Mouse (Mus musculus): ENCODE data around the gene Smim4. TPM values are rescaled to one million over a fixed set of nuclear protein-coding genes. Genes with fewer than 3 reads are reported as not detected.
A peak's percentile ranks its signal among the peaks of the same experiment; 100 is the strongest.

Smim4 gene
- polyA plus RNA-seq, 1 experiment from 2014 or later: 70.1 TPM

DNA sequence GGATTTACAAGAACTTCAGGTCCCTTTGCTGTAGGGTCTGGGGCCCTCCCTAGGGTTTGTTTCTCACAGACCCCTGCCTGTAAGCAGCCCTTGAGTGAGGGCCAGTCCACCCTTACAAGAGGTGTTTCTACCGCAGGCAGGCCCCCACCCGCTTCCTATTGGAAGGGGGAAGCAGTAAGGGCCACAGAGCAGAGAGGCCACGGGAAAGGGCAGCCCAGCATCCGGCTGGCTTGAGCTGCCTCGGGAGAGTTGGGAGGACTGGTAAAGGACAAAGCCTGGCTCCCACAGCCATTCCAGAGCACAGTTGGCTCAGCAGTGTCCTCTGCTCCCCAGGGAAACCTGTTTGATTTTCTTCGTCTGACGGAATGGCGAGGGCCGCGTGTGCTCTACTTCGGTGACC is 9.0 kb upstream of the Smim4 start:
- no peak overlapping the region for H3K4me3 ChIP-seq
- no peaks in the 10 kb centered on the region for H3K27me3 ChIP-seq
- 81% methylated on average over 11 of the region's 11 CpGs for WGBS
- peaks cover 89% of the 10 kb centered on the region for H3K36me3 ChIP-seq
- H3K4me1 ChIP-seq: peaks cover 20% of the 10 kb centered on the region
- peak overlapping the region; percentile 22; the same call in 1 of the 2 replicates for H3K27ac ChIP-seq
- H3K9ac ChIP-seq: no peak overlapping the region
- H3K9me3 ChIP-seq: no peaks in the 10 kb centered on the region
- H3K4me2 ChIP-seq (replicated peaks): no peak overlapping the region
- ATAC-seq (ENCODE audit: low FRiP score, low read depth): no peak

DNA sequence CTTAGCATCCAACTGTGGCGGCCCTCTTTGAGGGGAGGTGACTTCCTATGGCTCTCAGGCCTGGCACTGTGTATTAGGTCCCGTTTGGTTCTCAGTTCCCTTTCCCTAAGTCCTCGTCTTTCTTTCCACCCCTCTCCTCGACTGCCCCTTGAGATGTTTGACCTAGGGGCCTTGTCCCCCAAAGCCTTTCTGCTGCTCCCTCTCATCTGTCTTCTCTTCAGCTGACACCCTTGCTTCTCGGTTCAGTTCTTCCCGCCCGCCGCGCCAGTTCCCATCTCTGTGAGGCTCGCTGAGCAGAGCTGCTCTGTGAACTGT is 8.5 kb upstream of the Smim4 start:
- no peak for ATAC-seq (ENCODE audit: low FRiP score, low read depth)
- H3K36me3 ChIP-seq: peaks cover 83% of the 10 kb centered on the region
- H3K9ac ChIP-seq: no peak overlapping the region
- no peak overlapping the region; the same call in 1 of the 2 replicates for H3K27ac ChIP-seq
- no peak overlapping the region for H3K4me2 ChIP-seq (replicated peaks)
- H3K4me3 ChIP-seq: no peak overlapping the region
- no peaks in the 10 kb centered on the region for H3K9me3 ChIP-seq
- peaks cover 25% of the 10 kb centered on the region for H3K4me1 ChIP-seq
- H3K27me3 ChIP-seq: no peaks in the 10 kb centered on the region
- WGBS: 87% methylated on average over 10 of the region's 10 CpGs

DNA sequence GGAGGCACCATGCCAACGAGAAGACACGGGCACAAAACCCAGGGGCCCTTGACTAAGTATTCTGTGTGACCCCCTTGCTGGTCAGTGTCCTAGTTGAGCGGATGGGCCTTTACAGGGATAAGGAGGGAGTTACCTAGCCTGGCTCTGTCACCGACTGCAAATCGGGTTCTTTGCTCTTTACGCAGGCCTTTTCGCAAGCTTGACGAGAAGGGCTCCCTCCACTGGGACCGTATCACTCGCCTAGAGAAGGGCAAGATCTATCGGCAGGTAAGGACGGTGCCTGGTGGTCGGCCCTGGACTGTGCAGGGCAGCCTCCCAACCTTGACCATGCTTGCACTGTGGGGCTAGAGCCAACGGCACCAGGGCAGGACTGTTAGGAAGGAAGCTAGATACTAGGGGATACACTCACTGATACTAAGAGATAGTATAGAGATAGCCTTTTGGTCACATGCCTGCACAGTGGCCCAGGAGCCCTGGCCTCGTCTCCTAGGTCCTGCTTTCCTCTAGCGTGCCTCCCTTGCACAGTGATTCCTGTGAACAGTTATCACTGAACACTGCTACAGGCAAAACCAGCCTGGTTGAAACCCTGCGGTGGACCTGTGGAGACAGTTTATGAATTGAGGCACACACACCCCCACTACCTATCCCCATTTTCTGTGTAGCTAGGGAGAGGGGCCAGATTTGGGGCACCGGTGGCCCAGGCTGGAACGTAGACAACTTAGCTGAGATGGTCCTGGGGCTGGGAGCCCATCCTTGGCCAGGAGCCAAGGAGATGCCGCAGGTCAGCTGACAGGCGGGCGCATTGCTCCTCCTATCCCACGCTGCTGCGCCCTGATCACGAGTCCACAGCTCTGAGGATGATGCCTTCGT is 7.9 kb upstream of the Smim4 start:
- H3K4me2 ChIP-seq (replicated peaks): no peak overlapping the region
- peaks cover 31% of the 10 kb centered on the region for H3K4me1 ChIP-seq
- H3K4me3 ChIP-seq: no peak overlapping the region
- peaks cover 77% of the 10 kb centered on the region for H3K36me3 ChIP-seq
- 93% methylated on average over 26 of the region's 26 CpGs for WGBS
- no peak overlapping the region for H3K9ac ChIP-seq
- H3K27me3 ChIP-seq: no peaks in the 10 kb centered on the region
- ATAC-seq (ENCODE audit: low FRiP score, low read depth): no peak
- H3K9me3 ChIP-seq: no peaks in the 10 kb centered on the region
- H3K27ac ChIP-seq: no peak overlapping the region

DNA sequence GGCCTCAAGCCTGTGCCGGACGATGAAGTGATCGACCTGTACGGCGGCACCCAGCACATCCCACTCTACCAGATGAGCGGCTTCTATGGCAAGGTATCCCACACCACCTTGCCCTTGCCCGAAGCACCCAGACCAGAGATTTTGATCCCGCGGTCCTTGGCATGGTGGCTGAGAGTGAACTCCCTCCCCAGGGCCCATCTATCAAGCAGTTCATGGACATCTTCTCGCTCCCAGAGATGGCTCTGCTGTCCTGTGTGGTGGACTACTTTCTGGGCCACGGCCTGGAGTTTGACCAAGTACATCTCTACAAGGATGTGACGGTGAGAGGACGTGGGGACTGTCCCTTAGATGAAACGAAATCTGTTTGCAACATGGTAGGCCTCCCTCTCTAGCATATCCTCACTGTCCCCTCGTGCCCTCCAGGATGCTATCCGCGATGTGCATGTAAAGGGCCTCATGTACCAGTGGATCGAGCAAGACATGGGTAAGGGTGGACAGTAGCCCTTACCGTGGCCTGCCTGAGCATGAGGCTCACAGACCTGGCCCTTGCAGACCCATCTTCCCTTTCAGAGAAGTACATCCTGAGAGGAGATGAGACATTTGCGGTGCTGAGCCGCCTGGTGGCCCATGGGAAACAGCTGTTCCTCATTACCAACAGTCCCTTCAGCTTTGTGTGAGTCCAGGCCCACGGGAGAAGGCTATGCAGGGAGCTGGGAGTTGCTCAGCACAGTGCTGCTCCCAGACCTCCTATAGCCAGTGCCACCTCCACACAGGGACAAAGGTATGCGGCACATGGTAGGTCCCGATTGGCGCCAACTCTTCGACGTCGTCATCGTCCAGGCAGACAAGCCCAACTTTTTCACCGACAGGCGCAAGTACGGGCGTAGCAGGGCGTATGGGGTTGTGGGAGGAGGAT is 7.0 kb upstream of the Smim4 start:
- Histone ChIP-seq H3K36me3 (peaks cover 68% of the 10 kb centered on the region), H3K4me3 (no peak overlapping the region), H3K27ac (no peak overlapping the region; the same call in 1 of the 2 replicates), H3K4me1 (peaks cover 32% of the 10 kb centered on the region), H3K9ac (no peak overlapping the region), H3K9me3 (no peaks in the 10 kb centered on the region), H3K27me3 (no peaks in the 10 kb centered on the region), H3K4me2 (replicated peaks) (no peak overlapping the region)
- ATAC-seq (ENCODE audit: low FRiP score, low read depth): no peak
- 91% methylated on average over 34 of the region's 34 CpGs for WGBS

GRCm38 (mm10) chr14:31134015-31135000 is 5.6 kb upstream of the Smim4 start:
- H3K27ac ChIP-seq: no peak overlapping the region
- no peaks in the 10 kb centered on the region for H3K9me3 ChIP-seq
- H3K4me1 ChIP-seq: peaks cover 42% of the 10 kb centered on the region
- H3K4me2 ChIP-seq (replicated peaks): peak overlapping the region; percentile 96; the same call in 1 of the 2 replicates
- 86% methylated on average over 25 of the region's 25 CpGs for WGBS
- peaks cover 54% of the 10 kb centered on the region for H3K36me3 ChIP-seq
- no peaks in the 10 kb centered on the region for H3K27me3 ChIP-seq
- ATAC-seq (ENCODE audit: low FRiP score, low read depth): no peak
- 0 out of 2 replicates have a peak overlapping the region, but pooled peaks have one; percentile 96 for H3K9ac ChIP-seq
- 0 out of 2 replicates have a peak overlapping the region, but pooled peaks have one; percentile 91 for H3K4me3 ChIP-seq

- Histone ChIP-seq H3K9ac (peak overlapping the region; percentile 96), H3K4me3 (peak overlapping the region; percentile 91), H3K4me2 (replicated peaks) (peak overlapping the region; percentile 96), H3K27me3 (no peaks in the 10 kb centered on the region), H3K27ac (no peak overlapping the region), H3K36me3 (peaks cover 42% of the 10 kb centered on the region), H3K4me1 (peaks cover 43% of the 10 kb centered on the region), H3K9me3 (no peaks in the 10 kb centered on the region)
- no peak for ATAC-seq (ENCODE audit: low FRiP score, low read depth)
- 61% methylated on average over 11 of the region's 11 CpGs for WGBS
Observed at GRCm38 (mm10) chr14:31133023-31133665, 4.4 kb upstream of the Smim4 start.

DNA sequence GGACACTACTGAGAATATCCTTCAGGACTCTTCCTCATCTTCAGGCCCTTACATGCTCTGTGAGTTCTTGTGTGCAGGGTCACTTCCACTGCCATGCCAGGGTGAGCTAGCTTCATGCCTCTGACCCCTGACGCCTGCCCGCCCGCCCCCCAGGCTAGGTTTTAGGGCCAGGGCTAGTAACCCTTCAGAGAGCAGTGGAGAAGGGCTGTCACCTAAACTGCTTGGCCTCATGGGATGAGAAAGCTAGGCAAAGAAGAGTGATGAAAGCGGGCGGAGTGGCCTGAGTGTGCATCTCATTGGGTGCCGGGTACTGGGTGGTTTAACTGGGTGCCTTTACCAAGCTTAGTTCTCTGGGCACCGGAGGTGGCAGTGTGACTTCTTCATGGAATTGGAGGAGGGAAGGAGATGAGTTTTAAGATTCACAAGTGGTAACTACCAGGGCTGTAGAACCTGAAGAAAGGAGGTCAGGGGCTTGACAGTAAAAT is 3.8 kb upstream of the Smim4 start:
- no peaks in the 10 kb centered on the region for H3K27me3 ChIP-seq
- no peaks in the 10 kb centered on the region for H3K9me3 ChIP-seq
- no peak overlapping the region for H3K27ac ChIP-seq
- peak overlapping the region; percentile 96 for H3K9ac ChIP-seq
- peaks cover 36% of the 10 kb centered on the region for H3K36me3 ChIP-seq
- peak overlapping the region; percentile 96 for H3K4me2 ChIP-seq (replicated peaks)
- H3K4me3 ChIP-seq: peak overlapping the region; percentile 91
- H3K4me1 ChIP-seq: peaks cover 46% of the 10 kb centered on the region
- 80% methylated on average over 7 of the region's 7 CpGs for WGBS
- ATAC-seq (ENCODE audit: low FRiP score, low read depth): no peak

DNA sequence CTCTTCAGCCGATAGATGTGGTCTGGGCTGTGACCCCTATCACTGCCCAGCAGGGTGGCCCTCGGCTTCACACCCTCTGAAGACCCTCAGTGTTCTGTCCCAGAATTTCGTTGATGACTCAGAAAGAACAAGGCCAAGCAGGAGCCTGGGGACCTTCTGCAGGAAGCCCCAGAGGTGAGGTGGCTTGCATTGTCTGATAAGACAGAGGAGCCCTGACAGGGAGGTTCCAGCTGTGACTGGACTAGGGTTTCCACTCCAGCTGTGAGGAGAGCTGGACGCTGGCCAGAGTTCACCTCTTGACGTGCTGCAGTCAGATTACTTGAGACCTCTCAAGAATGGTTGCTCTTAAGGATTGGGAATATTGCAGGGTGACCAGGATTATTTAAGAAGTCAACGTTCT is 3.3 kb upstream of the Smim4 start:
- peaks cover 31% of the 10 kb centered on the region for H3K36me3 ChIP-seq
- no peak overlapping the region for H3K27ac ChIP-seq
- H3K9me3 ChIP-seq: no peaks in the 10 kb centered on the region
- peak overlapping the region; percentile 91 for H3K4me3 ChIP-seq
- no peak for ATAC-seq (ENCODE audit: low FRiP score, low read depth)
- H3K4me2 ChIP-seq (replicated peaks): peak overlapping the region; percentile 96
- H3K9ac ChIP-seq: peak overlapping the region; percentile 96
- no peaks in the 10 kb centered on the region for H3K27me3 ChIP-seq
- 10% methylated on average over 6 of the region's 6 CpGs for WGBS
- H3K4me1 ChIP-seq: peaks cover 51% of the 10 kb centered on the region

DNA sequence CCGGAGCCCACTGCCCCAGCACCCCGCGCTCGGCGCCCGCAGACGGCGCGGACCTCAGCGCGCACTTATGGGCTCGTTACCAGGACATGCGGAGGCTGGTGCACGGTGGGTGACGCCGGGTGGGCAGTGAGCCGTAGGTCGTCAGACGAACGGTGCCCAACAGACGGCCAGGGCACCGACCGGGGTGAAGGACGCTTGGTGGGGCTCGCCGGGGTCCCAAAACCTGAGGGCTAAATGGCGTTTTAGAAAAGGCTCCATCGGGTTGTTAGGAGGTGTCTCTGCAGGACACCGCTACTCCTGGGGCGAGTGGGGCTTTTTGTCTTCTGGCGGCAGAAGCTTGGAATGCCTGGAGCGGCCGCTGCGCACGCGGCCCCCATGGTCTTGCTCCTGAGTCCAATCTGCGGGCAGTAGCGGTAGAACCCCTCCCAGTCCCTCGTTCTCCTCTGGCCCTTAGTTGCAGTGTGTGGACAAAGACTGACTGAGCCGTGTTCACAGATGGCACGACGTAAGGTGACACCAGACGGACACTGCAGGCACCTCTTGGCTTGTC is 2.6 kb upstream of the Smim4 start:
- peak overlapping the region; percentile 96 for H3K9ac ChIP-seq
- peak overlapping the region; percentile 91 for H3K4me3 ChIP-seq
- H3K4me1 ChIP-seq: peaks cover 58% of the 10 kb centered on the region
- peak overlapping the region; percentile 96 for H3K4me2 ChIP-seq (replicated peaks)
- peak overlapping the region; percentile 92 for H3K27ac ChIP-seq
- under 1% methylated on average over 43 of the region's 43 CpGs for WGBS
- H3K36me3 ChIP-seq: peaks cover 24% of the 10 kb centered on the region
- H3K9me3 ChIP-seq: no peaks in the 10 kb centered on the region
- H3K27me3 ChIP-seq: no peaks in the 10 kb centered on the region
- ATAC-seq (ENCODE audit: low FRiP score, low read depth): 0 out of 2 replicates have a peak, but pooled peaks have one; percentile 2

GRCm38 (mm10) chr14:31130236-31131220 is 1.8 kb upstream of the Smim4 start, which contains the start of gene Nt5dc2:
Gene Nt5dc2 (plus strand): TSS chr14:31131053.
- H3K36me3 ChIP-seq: peaks cover 16% of the 10 kb centered on the region
- 4% methylated on average over 54 of the region's 63 CpGs for WGBS
- ATAC-seq (ENCODE audit: low FRiP score, low read depth): peak; percentile 82
- H3K9ac ChIP-seq: peak within 1 kb of the TSS; percentile 96
- peak within 1 kb of the TSS; percentile 91 for H3K4me3 ChIP-seq
- H3K4me2 ChIP-seq (replicated peaks): peak within 1 kb of the TSS; percentile 96
- H3K4me1 ChIP-seq: peaks cover 65% of the 10 kb centered on the region
- H3K27me3 ChIP-seq: no peaks in the 10 kb centered on the region
- H3K27ac ChIP-seq: peak within 1 kb of the TSS; percentile 92
- H3K9me3 ChIP-seq: no peaks in the 10 kb centered on the region
